Mouse (Mus musculus) gastrocnemius, postnatal 14 days (tissue): ENCODE results near the gene Tmem212. TPM values are rescaled to one million over a fixed set of nuclear protein-coding genes. Genes with fewer than 3 reads are reported as not detected.

Source experiments
- DNase-seq: peaks from one replicate; pipeline ENCODE4 v3.0.0; 2021; ENCODE audit warnings: mixed read lengths
- intact Hi-C: fragments of 180-260 bp; cut with DNase I; formaldehyde crosslinking; loops from one replicate; pipeline ENCODE4 v1.15.1; 2025; ENCODE audit warnings: low total_unique reads
- total RNA-seq, 2 experiments: library from RNA; stranded (reverse); gene quantifications; 2 replicates each; pipeline ENCODE4 v1.2.3; 2021

Gene Tmem212
- total RNA-seq, 2 experiments from 2014 or later, result not detected

DNA sequence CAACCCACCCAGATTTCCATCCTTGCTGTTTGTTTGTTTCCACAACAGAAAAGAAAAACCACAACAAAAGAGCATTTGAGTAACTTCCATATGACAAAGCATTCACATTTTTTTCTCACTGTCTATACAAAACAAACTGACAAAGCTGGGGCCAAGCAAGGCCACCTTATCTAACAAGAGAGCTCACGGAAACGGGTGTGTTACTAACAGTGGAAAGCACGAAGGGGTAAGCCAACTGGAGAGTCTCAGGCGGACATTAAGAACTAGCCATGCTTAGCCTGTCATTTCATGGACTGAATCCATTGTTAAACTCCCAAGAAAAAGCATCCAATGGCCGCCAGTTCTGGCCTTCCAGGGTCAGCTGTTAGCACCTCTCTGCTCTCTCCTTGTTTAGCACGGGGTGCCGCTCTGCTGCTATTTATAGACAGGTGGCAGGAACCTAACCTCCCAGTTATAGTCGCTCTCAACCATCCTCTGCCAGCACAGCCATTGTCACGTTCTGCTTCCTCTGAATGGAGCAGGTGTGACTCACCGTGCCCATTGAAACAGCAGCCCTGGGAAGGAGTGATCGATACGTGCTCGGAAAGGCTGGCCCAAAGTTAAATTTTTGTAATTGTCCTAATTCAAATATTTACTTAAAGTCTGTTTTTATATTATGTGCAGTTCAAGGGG lies 8.6 kb upstream of the Tmem212 start:
- peak; percentile 42 for DNase-seq
- intact Hi-C loops, result no loop called here

DNA sequence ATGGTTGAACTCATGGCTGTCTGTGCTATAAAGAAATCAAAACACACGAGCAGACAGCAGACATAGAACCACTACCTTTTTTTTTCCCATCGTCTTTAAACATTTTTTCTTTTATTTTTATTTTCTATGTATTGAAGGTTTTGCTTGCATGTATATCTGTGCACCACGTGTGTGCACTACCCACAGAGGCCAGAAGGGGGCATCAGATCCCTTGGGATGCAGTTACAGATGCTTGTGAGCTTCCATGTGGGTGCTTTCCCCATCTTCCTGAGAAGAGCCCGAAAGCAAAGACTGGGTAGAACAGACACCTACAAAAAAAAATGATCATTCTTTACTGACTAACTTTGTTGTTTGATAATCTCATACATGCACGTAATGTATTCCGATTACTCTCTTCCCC lies 5.7 kb upstream of the Tmem212 start:
- no peak for DNase-seq
- intact Hi-C loops, result no loop called here

DNA sequence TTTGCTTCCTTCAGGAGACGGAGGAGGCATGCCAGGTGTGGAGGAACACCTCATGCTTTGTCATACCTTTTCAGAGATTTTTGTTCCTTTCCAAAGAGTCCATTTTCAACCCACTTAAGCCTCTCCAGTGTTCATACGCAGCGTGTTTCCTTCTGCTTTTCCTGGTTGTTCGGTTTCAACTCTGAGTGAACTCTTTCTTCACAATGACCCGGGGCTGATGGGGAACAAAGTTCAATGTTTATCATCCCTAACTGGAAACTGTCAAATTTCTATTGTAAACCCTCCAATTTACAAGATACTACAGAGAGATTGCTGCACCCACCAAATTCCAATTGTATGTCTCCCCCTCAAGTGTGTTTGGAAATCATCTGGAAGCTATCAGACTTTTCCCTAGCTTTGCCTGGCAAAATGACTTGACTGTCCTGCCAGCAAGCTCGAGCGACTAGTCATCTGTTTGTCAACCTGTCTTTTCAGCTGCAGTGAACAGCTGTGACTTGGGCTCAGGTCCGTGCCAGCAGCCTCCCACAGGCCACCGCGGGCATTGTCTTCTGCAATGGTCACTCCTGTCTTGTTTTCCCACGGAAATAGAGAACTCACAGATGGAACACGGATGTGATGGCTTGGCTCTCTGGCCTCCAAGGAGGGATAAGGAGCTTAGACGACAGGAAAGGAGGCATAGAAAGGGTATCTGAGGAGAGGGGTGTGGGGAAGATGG lies 3.0 kb upstream of the Tmem212 start:
- DNase-seq, result peak; percentile 80
- intact Hi-C loops, result no loop called here

DNA sequence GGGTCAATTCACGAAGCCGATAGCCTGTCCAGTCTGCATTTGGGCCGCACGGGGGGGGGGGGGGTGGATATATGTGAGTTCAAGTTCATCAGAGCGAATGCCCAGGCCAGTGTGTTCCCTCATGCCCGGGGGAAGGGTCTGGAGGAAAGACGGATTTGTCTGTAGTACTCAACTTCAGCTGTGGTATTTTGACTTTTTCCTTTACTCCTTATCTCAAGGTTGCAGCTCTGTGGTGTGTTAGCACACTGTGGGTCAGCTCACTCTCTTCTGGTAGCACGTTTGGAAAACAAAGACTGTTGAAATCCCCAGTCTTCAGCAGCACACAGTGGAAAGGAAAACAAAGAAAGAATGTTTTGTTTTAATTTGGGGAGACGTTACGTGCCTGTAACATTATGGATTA lies 2.0 kb upstream of the Tmem212 start:
- no peak for DNase-seq
- intact Hi-C loops, result no loop called here

DNA sequence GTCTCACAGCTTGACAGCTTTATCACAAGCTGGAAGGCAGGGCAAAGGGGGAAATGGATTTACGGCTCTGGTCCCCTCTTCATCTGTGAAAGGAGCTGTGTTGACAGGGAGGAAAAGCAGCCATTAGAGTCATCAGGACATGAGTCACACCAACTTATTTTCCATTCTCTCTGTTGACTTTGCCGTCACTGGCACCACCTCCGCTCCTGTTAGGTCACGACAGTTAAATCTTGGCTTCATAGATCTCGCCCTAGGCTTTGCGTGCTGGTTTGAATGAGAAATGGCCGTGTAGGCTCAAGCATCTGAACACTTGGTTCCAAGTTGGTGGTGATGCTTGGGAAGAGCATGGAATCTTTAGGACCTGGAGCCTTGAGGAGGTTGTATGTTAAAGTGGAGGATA lies 9.6 kb downstream of the Tmem212 start:
- no peak for DNase-seq

DNA sequence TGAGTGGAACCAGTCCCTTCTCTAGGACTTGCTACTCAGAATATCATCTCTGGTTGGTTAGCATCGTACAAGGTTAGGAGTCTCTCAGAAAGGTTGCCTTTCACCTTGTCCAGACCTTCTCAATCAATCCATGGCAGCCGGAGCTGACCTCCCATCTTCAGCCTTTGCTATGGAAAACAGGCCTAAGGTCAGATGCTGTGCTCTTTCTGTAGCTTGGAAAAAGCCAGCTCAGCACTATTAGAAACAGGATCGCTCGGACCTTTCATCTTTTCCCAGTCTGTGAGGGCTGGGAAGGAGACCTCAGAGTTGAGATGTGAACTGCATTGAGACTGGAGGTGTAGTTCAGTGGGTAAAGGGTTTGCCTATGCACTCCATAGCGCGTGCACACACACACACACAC lies 10.6 kb downstream of the Tmem212 start:
- DNase-seq, result no peak
- intact Hi-C loops, result no loop called here

More for the DNA sequence above, 9.6 kb downstream of the Tmem212 start:
- intact Hi-C loops, result no loop called here

DNA sequence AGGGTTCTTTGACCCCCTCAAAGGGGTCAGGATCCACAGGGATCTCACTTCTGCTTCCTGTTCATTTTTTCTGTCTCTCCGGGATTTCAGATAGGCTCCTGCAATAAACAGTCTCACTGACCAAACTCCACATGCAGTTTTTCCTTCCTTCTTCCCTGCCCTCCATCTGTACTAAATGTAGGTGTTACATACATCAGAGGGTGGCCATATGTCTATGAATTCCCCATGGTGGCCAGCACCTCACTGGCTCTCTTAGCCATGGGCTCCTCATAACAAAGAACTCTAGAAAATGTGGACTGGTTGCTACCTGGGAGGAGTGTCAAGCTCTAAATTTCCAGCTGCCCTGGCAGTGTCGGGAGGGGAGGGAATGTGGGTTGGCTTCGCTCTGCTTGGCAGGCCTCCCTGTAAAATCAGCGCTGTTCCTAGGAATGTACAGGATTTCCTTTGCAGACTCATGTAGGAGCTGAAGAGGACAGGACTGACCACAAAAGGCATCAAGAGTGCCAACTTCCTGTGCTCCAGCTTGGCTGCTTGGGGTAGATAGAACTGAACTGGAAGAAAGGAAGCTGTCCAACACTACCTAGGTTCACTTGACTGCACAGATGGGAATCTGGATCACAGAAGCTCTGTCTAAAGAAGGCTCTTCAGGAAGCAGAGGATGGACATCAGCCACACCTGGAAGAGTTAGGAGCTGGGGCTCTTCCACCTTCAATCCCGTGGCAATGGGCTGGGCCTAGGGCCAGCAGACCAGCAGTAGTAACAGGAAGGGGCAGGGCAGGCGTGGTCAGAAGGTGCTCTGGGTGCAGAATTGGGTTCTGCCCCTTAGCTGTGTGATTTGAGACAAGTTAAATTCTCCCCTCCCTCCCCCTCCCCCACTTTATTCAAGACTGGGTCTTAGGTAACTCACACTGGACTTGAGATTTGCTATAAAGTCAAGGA lies 14.0 kb downstream of the Tmem212 start:
- DNase-seq, result peak; percentile 29
- intact Hi-C loops, result no loop called here

DNA sequence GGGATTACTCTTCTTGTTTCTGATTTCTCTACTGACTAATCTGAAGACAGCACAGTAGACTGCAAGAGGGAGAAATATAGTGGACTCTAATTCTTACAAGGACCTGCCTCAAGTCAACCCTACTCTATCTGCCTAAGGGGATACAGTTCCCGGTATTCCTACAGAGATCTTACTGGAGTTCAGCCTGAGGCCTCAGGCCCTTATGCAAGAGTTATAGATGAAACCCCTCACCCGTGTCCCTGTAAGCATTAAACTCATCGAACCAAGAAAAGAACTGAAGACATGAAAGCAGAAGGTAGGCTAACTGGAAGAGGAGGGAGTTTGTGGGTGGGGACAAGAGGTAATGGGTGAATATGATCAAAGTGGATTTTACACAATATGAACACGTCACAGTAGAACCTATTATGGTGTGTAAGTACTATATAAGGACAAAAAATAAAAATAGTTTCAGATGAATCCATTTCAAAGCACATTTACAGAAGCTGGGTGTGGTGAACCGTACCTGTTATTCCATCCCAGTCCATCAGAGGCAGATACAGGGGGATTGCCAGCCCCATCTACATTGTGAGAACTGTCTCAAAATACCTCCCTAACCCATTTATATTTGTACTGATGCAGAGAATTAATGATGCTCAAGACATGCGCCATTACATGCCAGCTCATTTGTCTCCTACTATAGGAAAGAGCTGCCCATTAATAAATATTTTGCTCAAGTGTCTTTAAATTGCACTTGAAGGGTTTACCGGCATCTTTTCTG lies 17.1 kb downstream of the Tmem212 start:
- intact Hi-C loops, result no loop called here
- no peak for DNase-seq

DNA sequence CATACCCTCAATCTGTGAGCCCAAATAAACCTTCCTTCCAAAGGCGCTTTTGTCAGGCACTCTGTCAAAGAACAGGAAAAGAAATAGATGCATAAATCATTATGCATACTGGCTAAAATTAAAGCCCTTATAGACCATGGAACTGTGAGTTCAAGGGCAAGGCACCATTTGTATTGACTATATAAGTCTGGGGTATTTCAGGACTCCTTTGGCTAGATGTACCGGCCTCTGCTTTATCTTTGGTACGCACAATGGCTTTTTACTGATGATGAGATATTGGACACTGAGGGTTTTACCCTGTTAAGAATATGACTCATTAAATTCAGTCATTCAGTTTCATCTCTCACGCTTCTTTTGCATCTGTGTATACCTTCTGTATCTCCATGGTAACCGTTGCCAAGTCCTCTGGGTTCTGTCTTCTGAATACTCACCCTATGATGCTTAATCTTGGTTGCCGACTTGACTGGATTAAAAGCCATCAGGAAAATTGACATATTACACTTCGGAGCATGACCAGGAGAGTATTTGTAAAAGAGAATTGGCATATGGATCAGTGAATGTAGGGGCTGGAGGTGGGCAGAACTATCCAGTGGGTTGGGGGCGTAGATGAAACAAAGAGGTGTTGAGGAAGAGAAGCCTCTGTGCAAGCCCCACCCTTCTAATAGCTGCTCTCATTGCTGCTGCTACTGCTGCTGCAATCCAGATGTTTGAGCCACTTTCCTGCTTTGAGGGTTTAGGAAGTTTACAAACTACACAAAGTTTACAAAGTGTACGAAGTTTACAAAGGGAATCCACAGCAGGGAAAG lies 22.7 kb downstream of the Tmem212 start:
- intact Hi-C loops, result no loop called here
- DNase-seq, result no peak

DNA sequence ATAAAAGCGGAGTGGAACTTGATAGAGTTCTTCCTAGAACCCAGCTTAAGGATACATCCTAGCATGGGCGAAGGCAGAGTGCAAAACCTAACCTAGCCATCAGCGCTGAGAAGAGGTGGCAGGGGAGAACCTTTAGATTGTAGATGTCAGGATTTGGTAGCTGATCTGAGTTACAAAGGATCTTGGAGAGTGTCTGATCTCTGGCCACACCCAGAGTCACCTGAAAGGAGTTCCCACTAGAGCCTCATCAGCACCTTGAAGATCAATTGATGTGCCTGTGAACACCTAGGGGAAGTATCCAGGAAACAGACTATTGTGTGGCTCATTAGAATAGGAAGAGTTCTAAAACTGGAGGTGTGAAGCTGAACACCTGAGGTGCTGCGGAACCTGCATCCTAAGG lies 23.7 kb downstream of the Tmem212 start:
- intact Hi-C loops, result no loop called here

DNA sequence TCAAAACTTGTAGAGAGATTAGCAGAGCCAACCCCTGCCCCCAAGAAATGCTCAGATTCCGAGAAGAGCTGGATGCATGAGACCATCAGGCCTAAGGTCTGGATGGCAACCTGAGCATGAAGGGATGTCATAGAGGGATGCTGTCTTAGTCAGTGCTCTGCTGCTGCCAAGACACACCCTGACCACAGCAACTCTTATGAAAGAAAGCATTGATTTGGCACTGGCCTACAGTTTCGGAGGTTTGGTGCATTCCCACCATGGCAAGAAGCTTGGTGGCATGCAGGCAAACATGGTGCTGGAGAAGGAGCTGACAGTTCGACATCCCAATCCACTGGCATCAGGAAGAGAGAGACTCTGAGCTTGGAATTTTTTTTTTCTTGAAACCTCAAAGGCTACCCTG lies 24.3 kb downstream of the Tmem212 start:
- DNase-seq, result no peak
- intact Hi-C loops, result no loop called here

More for the DNA sequence above, 23.7 kb downstream of the Tmem212 start:
- DNase-seq, result no peak

DNA sequence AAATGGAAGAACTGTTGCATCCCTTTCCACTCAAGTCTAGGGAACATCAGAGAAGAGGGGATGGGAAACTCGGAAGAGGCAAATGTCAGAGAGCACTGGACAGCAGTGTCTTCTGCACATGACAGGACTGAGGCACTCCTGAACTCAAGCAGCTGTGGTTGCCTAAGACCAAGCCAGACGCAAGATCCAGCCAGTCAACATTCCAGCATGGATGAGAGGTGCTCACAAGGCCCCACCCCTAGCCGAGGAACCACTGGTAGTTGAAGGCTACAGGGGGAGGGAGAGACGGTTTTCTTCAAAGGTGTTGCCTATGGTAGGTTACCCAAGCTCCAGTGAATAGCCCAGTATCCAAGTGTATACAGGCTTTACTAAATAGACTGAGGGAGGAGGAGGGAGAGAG lies 24.8 kb downstream of the Tmem212 start:
- intact Hi-C loops, result no loop called here
- DNase-seq, result no peak

DNA sequence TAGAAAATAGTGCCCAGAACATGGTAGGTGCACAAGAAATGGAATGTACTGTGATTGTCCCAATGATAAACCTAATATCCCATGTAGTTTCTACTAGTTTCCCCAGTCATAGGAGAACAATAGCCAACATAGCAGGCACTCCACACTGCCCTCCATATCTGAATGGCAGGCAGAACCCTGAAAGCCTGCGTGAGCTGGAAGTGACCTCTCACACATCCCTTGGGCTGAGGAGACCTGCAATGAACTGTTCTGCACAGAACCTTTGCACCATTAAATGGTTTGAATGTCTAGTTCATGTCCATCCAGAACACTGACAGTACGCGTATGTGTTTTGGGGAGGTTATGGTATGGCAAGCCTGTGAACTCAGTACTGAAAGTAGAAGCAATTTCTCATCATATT lies 27.5 kb downstream of the Tmem212 start:
- DNase-seq, result no peak
- intact Hi-C loops, result no loop called here

DNA sequence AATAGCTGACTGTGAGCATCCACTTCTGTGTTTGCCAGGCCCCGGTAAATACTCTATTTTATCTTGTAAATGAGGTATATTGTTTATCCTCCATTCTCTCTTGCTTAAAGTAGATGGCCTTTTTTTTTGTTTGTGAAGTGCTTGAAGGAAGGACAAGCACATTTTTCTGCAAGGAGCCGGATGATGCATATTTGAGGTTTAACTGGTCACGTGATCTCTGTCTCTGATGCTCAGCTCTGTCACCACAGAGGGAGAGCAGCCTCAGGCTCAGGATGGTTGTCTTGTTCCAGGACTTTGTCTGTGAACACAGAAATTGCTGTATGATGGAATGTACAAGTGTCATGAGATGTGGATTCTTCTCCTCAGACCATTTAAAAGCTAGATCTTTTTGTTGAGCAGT lies 28.4 kb downstream of the Tmem212 start:
- no peak for DNase-seq
- intact Hi-C loops, result no loop called here

DNA sequence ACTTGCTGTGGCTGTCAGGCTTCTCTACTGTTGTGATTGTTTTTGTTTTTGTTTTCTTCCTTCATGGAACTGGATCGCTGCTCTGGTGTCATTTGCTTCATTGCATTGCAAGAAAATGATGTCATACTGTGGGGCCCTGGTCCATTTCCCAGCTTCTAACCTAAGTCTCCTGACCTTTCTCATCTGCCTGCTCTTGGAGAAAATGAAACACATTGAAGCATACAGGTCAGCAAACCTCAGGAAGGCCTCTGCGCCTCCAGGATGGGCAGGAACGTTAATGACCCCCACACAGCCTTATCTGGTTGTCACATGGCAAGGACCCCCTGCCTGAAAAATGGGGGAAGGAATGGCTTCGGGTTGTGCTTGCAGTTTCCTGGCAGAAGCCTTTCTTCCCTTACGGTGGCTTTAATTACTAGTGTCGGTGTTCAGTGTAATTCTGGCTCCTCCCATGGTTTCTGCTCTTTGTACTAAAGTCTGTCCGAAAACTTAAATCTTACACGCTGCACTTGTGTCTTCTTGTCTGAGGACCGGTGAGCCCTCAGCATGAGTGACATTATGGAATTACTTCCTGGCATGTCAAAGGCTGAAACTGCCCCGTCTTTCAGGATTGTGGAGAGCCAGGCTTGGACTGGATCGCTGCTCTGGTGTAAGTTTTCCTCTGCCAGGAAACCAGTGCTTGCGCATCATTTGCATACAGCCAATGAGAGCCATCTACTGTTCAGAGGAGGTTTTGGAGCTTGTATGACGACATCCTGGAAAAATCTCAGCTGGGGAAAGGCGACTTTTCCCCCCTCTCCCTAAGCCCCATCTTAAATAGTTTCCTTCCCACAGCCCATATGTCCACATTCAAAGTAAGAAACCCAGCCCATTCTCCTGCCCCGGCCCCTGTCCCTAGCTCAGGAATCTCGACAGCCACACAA lies 33.1 kb downstream of the Tmem212 start:
- peak; percentile 60 for DNase-seq
- intact Hi-C loops, result no loop called here

DNA sequence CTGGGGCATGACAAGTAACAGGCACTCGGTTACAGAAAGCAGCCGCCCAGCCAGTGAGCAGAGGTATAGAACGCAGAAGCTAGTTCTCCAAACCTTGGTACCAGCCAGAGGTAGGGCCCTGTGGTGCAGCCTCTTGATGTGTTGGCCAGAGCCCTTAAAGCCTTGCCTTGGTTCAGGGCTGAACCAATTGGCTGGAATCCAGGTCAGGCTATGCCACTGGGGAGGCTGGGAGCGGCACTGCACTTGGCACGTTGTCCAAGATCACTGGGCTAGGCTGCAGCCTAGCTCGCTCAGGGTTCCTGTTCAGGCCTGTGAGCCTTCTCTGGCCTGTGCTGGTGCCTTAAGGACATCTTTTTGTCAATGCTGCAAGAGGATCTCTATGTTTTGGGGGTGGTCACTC lies 34.6 kb downstream of the Tmem212 start:
- intact Hi-C loops, result no loop called here
- peak; percentile 62 for DNase-seq

DNA sequence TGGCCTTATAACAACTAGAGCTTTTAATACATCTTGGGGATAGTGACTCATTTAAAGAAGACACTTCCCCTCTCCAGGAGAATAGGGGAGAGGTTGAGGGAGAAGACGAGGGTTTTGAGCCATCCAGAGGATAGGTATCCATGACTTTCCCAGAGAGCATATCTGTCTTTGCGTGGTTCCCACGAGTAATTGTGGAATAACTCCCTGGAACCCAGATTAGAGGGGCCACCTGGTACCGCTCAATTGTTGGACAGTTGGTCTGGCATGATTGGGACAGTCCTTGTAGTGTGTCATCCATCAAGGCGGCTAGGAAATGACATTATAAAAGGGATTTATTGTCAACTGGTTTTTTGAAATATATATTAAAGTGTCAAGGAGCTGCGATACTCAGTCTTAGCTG lies 35.1 kb downstream of the Tmem212 start:
- no peak for DNase-seq
- intact Hi-C loops, result no loop called here

DNA sequence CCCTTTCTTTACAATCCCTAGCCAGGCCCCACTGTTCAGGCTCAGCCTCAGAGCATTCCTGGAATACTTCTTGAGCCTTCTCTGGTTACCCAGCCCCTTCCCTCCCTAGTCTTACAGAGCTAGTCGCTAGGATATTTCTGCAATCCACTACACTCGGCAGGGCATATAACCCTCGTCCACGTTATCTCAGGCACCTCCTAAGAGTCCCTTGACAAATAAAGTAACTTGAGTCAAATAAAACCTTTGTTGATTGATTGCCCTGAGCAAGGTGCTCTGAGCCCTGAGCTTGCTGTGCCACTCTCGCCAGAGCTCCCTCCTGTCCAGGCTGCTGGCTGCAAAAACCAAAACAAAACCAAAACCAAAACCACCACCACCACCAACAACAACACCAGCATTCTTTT lies 37.0 kb downstream of the Tmem212 start:
- DNase-seq, result no peak
- intact Hi-C loops, result no loop called here
